Mouse (Mus musculus) urinary bladder, postnatal 25 days (tissue): ENCODE measurements around the gene Folr1.

Source experiments
- DNase-seq: peaks from one replicate; pipeline ENCODE4 v3.0.0; 2022; ENCODE audit warnings: low spot score

The Folr1 gene

GRCm38 (mm10) chr7:101833352-101833751 is 37.2 kb downstream of the Folr1 start:
- no peak for DNase-seq

GRCm38 (mm10) chr7:101832372-101832771 is 38.2 kb downstream of the Folr1 start:
- no peak for DNase-seq

GRCm38 (mm10) chr7:101831437-101831836 is 39.2 kb downstream of the Folr1 start:
- no peak for DNase-seq

- no peak for DNase-seq
Observed at GRCm38 (mm10) chr7:101830373-101830772, 40.2 kb downstream of the Folr1 start.

- DNase-seq, result no peak
Observed at GRCm38 (mm10) chr7:101823758-101824630, 46.6 kb downstream of the Folr1 start.

GRCm38 (mm10) chr7:101822836-101823757 is 47.5 kb downstream of the Folr1 start:
- no peak for DNase-seq

- peak; percentile 47 for DNase-seq
Observed at GRCm38 (mm10) chr7:101821571-101822501, 48.8 kb downstream of the Folr1 start.

- no peak for DNase-seq
Observed at GRCm38 (mm10) chr7:101820295-101821030, 50.1 kb downstream of the Folr1 start.

GRCm38 (mm10) chr7:101817861-101818401 is 52.7 kb downstream of the Folr1 start, which contains the start of gene Phox2a:
Phox2a (plus strand) TSS chr7:101818313.
- no peak for DNase-seq
